Mouse (Mus musculus) heart, postnatal 0 days (tissue): ENCODE data around the gene Mast3.

Experiments
- CTCF ChIP-seq: IDR thresholded peaks from 2 replicates; pipeline ENCODE4 v1.5.1; 2016; ENCODE audit warnings: antibody characterized with exemption, control low read depth, low read depth
- EP300 ChIP-seq: IDR thresholded peaks from 2 replicates; pipeline ENCODE4 v1.6.1; 2016; ENCODE audit warnings: antibody characterized with exemption, low read depth

GRCm38 (mm10) chr8:70769359-70769758 is 35.5 kb downstream of the Mast3 start:
- TF ChIP-seq EP300 (no peak), CTCF (peak; percentile 100)
